Mouse (Mus musculus): ENCODE results near the gene Eif1b. TPM values are rescaled to one million over a fixed set of nuclear protein-coding genes. Genes with fewer than 3 reads are reported as not detected.
A peak's percentile ranks its signal among the peaks of the same experiment; 100 is the strongest.

Eif1b gene
- polyA plus RNA-seq, 2 experiments, result 101 to 171 TPM

DNA sequence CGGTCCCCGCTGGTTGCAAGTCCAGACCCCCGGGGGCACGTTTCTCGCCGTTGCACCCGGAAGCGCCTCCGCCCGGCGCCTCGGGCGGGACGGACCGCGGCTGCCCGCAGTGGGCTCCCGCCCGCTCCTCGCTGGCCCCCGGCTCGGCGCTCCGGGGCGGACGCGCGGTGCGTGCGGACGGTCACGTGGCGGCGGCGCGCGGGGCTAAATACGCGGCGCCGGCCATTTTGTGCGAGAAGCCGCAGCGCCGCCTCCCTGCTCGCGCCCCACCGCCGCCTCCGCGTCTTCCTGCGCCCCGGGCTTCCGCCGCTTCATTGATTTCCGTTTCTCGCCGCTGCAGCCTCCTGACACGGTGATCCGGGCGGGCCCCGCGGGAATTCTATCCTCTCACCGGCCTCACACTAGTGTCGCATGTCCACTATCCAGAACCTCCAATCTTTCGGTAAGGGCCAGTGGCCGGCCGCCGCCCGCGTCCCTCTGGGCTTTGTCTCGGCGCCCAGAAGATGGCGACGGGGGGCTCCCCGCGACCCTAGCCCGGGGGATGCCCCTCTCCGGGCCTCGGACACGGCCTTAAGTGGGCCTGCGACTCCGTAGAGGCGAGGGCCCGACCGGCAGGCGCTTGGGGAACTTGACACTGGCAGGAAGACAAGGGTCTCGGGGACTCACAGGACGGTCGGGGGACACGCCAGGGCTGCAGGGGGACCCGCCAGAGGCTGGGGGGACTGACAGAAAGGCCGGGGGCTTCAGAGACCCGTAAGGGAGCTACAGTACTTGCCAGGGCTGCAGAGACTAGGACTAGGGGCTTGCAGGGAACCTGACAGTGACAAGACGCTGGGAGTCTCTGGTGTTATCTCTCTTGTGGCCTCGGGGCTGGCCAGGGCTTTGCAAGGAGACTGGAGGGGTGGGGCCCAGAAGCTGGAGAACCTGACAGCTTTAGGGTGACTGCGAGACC, 644 bp downstream of the Eif1b start:
- Histone ChIP-seq H3K9me3 (ENCODE audit: control insufficient read depth, low read length) (no peaks in the 10 kb centered on the region), H3K27ac (replicated peaks; ENCODE audit: low read depth, low read length) (peak overlapping the region; percentile 91), H3K4me2 (replicated peaks; ENCODE audit: low read depth, low read length, severe bottlenecking) (peak overlapping the region; percentile 81), H3K36me3 (ENCODE audit: control insufficient read depth, insufficient read depth, low read length) (peaks cover 27% of the 10 kb centered on the region), H3K4me3 (replicated peaks; ENCODE audit: low read length) (peak overlapping the region; percentile 99), H3K4me1 (ENCODE audit: control insufficient read depth, insufficient read depth, low read length) (0 out of 2 replicates have a peak, but pooled peaks cover 6% of the 10 kb centered on the region), H3K27me3 (ENCODE audit: control insufficient read depth, insufficient read depth, low read length) (no peaks in the 10 kb centered on the region), H3K9ac (ENCODE audit: low read depth, low read length, severe bottlenecking) (peak overlapping the region; percentile 96)
- peak; percentile 86 for ATAC-seq (ENCODE audit: low FRiP score, low read depth)
- peak; percentile 79 for DNase-seq (ENCODE audit: low spot score)
- peak; percentile 75; the same call in 1 of the 2 replicates for TF ChIP-seq POLR2A (IDR thresholded peaks at IDR 0.05; ENCODE audit: borderline replicate concordance, extremely low read depth, insufficient read depth, insufficient read length)
- under 1% methylated on average over 45 of the region's 97 CpGs for WGBS

DNA sequence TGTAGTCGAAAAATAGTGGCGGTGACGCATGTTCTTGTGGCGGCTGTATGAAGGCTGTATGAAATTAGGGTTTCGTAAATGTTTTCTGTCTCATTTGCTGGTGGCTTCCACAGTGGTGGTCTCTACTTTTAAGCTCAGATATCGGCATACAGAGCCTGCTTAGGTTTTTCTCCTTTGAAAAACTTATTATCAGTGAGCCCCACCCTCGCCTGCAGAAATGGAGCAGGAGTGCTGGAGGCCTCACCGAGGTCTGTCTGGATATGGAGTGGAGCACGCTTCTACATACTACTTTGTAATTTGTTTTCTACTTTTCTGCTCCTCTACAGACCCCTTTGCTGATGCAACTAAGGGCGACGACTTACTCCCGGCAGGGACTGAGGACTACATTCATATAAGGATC, 1.7 kb downstream of the Eif1b start:
- no peak for ATAC-seq (ENCODE audit: low FRiP score, low read depth)
- Histone ChIP-seq H3K4me3 (replicated peaks; ENCODE audit: low read length) (peak overlapping the region; percentile 99), H3K4me1 (ENCODE audit: control insufficient read depth, insufficient read depth, low read length) (0 out of 2 replicates have a peak, but pooled peaks cover 6% of the 10 kb centered on the region), H3K36me3 (ENCODE audit: control insufficient read depth, insufficient read depth, low read length) (peaks cover 27% of the 10 kb centered on the region), H3K9me3 (ENCODE audit: control insufficient read depth, low read length) (no peaks in the 10 kb centered on the region), H3K27ac (replicated peaks; ENCODE audit: low read depth, low read length) (peak overlapping the region; percentile 27; the same call in 1 of the 2 replicates), H3K4me2 (replicated peaks; ENCODE audit: low read depth, low read length, severe bottlenecking) (peak overlapping the region; percentile 81), H3K27me3 (ENCODE audit: control insufficient read depth, insufficient read depth, low read length) (no peaks in the 10 kb centered on the region), H3K9ac (ENCODE audit: low read depth, low read length, severe bottlenecking) (peak overlapping the region; percentile 96)
- WGBS, result 67% methylated on average over 12 of the region's 12 CpGs
- no peak for TF ChIP-seq POLR2A (IDR thresholded peaks at IDR 0.05; ENCODE audit: borderline replicate concordance, extremely low read depth, insufficient read depth, insufficient read length)
- no peak for DNase-seq (ENCODE audit: low spot score)

DNA sequence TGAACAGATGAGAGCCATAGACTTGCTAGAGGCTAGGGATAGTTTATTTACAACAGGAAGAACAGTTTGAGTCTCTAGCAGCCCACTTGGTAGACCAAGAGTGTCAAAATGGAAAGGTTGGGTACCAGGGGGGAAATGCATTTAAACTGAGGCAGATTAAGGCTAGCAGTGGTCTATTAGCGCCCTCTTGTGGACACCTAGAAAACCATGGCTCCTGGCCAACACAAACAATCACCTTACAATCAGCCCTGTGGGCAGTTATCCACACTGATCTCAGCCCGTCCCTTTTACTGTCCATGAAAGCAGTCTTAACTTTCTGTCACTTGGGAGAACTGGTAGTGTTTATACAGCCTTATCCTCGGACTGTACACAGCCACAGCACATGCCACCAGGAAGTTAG, 4.7 kb downstream of the Eif1b start:
- TF ChIP-seq POLR2A (IDR thresholded peaks at IDR 0.05; ENCODE audit: borderline replicate concordance, extremely low read depth, insufficient read depth, insufficient read length), result no peak
- 3% methylated on average over 3 of the region's 3 CpGs for WGBS
- H3K9ac ChIP-seq (ENCODE audit: low read depth, low read length, severe bottlenecking), result no peak overlapping the region
- H3K4me3 ChIP-seq (replicated peaks; ENCODE audit: low read length), result no peak overlapping the region
- no peaks in the 10 kb centered on the region for H3K9me3 ChIP-seq (ENCODE audit: control insufficient read depth, low read length)
- no peaks in the 10 kb centered on the region for H3K27me3 ChIP-seq (ENCODE audit: control insufficient read depth, insufficient read depth, low read length)
- 0 out of 2 replicates have a peak, but pooled peaks cover 6% of the 10 kb centered on the region for H3K4me1 ChIP-seq (ENCODE audit: control insufficient read depth, insufficient read depth, low read length)
- no peak for ATAC-seq (ENCODE audit: low FRiP score, low read depth)
- peaks cover 27% of the 10 kb centered on the region for H3K36me3 ChIP-seq (ENCODE audit: control insufficient read depth, insufficient read depth, low read length)
- peak; percentile 92 for DNase-seq (ENCODE audit: low spot score)
- H3K27ac ChIP-seq (replicated peaks; ENCODE audit: low read depth, low read length), result no peak overlapping the region
- H3K4me2 ChIP-seq (replicated peaks; ENCODE audit: low read depth, low read length, severe bottlenecking), result no peak overlapping the region

DNA sequence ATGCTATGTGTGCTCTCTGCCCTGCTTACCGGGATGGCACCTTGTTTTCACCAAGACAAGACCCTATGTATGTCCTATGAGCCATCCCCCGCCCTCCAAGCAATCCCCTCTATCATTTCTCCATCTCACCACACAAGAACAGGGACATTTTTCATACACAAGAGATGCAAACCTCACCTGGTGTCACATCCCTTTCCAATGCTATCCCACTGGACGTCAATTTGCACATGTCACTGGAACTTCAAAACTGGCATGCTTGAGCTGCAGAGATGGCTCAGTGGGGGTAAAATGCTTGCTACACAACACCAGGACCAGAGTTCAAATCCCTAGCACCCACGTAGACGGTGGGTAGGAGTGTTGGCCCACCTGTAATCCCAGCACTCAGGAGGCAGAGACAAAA, 6.0 kb downstream of the Eif1b start:
- no peak for ATAC-seq (ENCODE audit: low FRiP score, low read depth)
- no peak for TF ChIP-seq POLR2A (IDR thresholded peaks at IDR 0.05; ENCODE audit: borderline replicate concordance, extremely low read depth, insufficient read depth, insufficient read length)
- 84% methylated on average over 5 of the region's 5 CpGs for WGBS

DNA sequence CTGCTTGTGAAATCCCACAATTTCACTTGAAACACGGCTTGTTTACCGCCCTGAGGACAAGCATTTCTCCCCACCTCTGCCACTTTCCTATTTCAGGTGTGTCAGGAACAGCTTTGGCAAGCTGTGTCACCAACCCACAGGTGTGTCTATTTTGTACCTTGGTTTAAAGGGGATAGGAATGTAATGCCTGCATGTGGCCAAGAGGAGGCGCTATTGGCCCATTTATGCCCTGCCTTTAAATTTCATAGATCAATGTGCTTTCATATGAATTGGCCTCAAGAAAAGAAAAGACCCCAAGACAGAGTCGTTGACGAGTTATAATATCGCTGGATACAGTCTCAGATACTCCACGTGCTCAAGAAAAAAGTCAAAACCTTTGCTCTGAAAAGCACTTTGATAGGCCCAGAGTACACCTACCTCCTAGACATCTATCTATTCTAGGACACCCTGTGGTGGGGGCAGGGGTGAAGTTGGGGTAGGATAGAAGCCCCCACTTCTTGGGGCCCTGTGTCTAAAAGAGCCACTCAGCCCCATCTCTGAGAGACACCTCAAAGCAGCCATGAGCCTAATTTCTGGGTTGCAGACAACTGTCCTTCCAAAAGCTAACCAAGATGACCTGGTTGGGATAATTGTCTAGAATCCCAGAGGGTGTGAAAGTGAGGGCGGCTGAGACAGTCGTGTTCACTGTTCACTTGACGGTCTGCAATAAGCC, 9.3 kb downstream of the Eif1b start:
- no peak for TF ChIP-seq POLR2A (IDR thresholded peaks at IDR 0.05; ENCODE audit: borderline replicate concordance, extremely low read depth, insufficient read depth, insufficient read length)
- H3K4me1 ChIP-seq (ENCODE audit: control insufficient read depth, insufficient read depth, low read length), result no peaks in the 10 kb centered on the region
- no peak overlapping the region for H3K4me2 ChIP-seq (replicated peaks; ENCODE audit: low read depth, low read length, severe bottlenecking)
- H3K9me3 ChIP-seq (ENCODE audit: control insufficient read depth, low read length), result 0 out of 2 replicates have a peak, but pooled peaks cover under 1% of the 10 kb centered on the region
- H3K27me3 ChIP-seq (ENCODE audit: control insufficient read depth, insufficient read depth, low read length), result no peaks in the 10 kb centered on the region
- H3K27ac ChIP-seq (replicated peaks; ENCODE audit: low read depth, low read length), result no peak overlapping the region
- H3K4me3 ChIP-seq (replicated peaks; ENCODE audit: low read length), result no peak overlapping the region
- ATAC-seq (ENCODE audit: low FRiP score, low read depth) (no peak), DNase-seq (ENCODE audit: low spot score) (no peak)
- no peak overlapping the region for H3K9ac ChIP-seq (ENCODE audit: low read depth, low read length, severe bottlenecking)
- WGBS, result 37% methylated on average over 10 of the region's 10 CpGs
- 0 out of 2 replicates have a peak, but pooled peaks cover 3% of the 10 kb centered on the region for H3K36me3 ChIP-seq (ENCODE audit: control insufficient read depth, insufficient read depth, low read length)

More for the DNA sequence above, 6.0 kb downstream of the Eif1b start:
- H3K9me3 ChIP-seq (ENCODE audit: control insufficient read depth, low read length), result no peaks in the 10 kb centered on the region
- H3K27ac ChIP-seq (replicated peaks; ENCODE audit: low read depth, low read length), result no peak overlapping the region
- H3K27me3 ChIP-seq (ENCODE audit: control insufficient read depth, insufficient read depth, low read length), result no peaks in the 10 kb centered on the region
- no peak overlapping the region for H3K4me3 ChIP-seq (replicated peaks; ENCODE audit: low read length)
- H3K9ac ChIP-seq (ENCODE audit: low read depth, low read length, severe bottlenecking), result no peak overlapping the region
- no peak for DNase-seq (ENCODE audit: low spot score)
- H3K4me1 ChIP-seq (ENCODE audit: control insufficient read depth, insufficient read depth, low read length), result 0 out of 2 replicates have a peak, but pooled peaks cover 6% of the 10 kb centered on the region
- no peak overlapping the region for H3K4me2 ChIP-seq (replicated peaks; ENCODE audit: low read depth, low read length, severe bottlenecking)
- H3K36me3 ChIP-seq (ENCODE audit: control insufficient read depth, insufficient read depth, low read length), result peaks cover 27% of the 10 kb centered on the region

All from limb, embryonic 14.5 days (tissue).